Mouse (Mus musculus) megakaryocyte, embryonic 14.5 days (primary cell): ENCODE data around the gene Ndufb4.

ENCODE experiments used
- FLI1 ChIP-seq: IDR thresholded peaks from 2 replicates; pipeline ENCODE4 v1.6.1; 2012; ENCODE audit warnings: low read length, inconsistent platforms, mixed read lengths
- GATA1 ChIP-seq: IDR thresholded peaks from 3 replicates; pipeline ENCODE4 v1.6.1; 2012; ENCODE audit warnings: mixed read lengths, low read length, inconsistent platforms, borderline replicate concordance

DNA sequence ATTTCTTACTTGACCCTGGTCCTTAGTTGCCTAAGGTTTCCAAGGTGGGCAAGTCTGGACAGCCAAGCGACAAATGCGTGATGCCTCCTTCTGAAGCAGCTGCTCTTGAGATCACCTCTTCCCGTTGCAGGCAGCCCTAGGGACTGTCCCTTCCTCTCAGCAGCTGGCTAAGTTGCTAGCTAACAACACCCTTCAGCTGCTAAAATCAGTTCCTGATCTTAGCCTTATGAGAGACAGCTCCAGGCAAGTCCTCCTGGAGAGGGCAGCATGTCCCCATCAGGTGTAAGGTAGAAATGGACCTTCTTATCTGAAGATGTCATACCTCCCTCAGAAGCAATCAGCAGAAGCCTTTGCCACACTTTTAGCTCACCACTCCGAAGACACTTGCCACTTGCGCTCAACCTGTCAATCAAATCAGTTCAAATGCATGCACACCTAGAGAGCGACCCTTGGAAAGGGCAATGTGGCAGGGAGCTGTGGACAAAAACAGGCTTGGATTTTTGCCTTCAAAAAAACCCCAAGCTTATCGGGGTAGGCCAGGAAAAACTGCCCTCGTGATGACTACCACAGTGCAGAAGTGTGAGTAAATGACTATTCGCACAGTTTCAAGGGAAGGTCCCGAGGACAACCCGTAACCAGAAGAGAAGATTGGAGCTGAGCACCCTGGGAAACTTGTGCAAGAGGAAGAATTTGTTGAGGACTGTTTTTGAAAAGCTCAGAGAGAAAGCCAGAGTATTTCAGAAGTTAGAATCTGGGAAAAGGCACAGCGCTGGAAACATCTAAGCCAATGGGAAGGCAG lies 36.9 kb upstream of the Ndufb4 start:
- no peak for TF ChIP-seq GATA1
- TF ChIP-seq FLI1, result no peak
